Mouse (Mus musculus): ENCODE measurements around the gene Ntn1.
A peak's percentile ranks its signal among the peaks of the same experiment; 100 is the strongest.

Ntn1 gene

DNA sequence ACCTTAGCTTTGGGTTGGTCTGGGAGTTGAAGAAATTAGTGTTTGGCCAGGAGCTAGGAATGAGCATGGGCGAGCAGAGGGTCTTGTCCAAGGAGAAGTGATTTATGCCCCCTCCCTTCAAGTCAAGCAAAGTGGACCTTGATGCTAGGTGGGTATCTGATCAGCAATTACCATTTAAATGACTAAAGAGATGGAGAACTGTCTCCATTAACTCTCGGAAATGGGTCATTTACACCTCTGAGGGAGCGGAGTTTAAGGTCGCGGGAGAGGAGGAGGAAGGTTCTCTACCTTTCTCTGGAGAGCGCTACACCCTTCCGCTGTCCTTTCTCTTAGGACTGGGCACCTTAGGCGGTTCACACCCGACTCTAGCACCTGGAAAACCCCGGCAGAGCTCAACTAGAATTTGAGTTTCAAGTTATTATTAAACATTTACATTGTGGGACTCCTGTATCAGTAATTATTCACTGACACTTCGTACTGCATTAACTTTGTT, at the start of gene Ntn1:
Gene Ntn1 (minus strand): TSS at position 97 of the 493 bp plus-strand sequence.
- no peak for DNase-seq

DNA sequence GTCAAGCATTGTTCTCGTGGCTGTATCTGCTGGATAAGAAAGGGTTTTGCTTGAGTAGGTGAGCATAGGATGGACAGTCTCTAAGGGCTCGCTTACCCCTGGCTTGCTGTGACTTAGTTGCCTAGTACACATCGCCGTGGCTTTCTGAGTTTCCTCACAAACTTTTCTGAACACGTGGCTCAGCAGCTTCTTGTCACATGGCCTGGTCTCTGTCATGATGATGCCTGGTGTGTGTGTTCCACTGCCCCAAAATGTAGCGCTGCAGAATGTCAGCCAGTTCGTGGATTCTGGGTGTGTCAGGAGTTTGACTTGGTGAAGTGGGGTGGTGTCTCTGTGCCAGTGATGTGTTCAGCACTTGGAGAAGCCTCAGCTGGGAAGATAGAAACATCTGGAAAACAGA, 47.7 kb upstream of the Ntn1 start:
- no peak for DNase-seq

DNA sequence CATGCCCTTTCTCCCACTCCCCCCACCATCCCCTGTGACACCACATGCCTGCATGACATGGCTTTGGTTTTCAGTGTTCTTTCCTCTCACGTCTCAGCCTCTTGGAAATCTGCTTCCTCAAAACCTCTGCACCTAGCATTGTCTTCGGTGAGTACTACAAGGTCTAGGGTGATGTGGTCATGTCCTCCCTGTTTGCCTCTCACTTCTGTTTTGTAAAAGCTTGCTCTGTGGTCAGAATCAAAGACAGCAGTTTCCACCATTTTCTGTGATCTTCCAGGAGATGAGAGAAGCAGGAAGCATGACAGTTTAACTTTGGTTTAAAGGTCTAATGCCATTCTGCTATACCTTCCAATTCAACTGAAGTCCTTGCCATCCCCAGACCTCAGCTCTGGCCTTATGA, 46.6 kb upstream of the Ntn1 start:
- no peak for DNase-seq

DNA sequence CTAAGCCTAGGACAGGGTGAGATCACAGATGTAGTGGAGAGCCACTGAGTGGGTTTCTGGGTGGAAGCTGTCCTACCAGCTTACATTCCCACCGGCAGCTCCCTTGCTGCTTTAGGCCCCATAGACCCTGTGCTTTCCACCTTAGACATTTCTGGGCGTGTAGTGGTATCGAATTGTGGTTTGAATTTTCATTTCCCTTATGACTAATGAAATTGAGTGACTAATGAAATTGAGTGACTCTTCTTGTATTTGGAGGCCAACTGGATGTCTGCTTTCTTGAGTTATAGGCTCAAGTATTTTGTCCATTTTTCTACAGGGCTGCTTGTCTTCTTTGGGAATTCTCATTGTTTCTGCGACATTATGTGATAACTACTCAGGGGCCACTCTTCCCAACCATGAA, 45.9 kb upstream of the Ntn1 start:
- no peak for DNase-seq

DNA sequence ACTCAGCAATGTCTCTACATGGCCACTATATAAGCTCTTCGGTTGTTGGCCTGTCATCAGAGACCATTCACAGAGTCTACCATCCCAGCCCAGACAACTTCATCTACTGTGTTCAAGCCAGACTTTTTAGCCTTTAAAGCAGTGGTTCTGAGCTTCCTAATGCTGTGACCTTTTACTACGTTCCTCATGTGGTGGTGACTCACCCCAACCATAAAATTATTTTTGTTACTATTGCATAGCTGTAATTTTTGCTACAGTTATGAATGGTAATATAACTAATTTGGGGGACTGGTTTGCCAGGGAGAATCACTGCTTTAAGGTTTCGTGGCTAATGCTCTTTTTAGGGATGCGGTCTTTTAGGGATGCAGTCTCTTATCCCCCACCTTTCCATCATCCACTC, 45.3 kb upstream of the Ntn1 start:
- DNase-seq: no peak

DNA sequence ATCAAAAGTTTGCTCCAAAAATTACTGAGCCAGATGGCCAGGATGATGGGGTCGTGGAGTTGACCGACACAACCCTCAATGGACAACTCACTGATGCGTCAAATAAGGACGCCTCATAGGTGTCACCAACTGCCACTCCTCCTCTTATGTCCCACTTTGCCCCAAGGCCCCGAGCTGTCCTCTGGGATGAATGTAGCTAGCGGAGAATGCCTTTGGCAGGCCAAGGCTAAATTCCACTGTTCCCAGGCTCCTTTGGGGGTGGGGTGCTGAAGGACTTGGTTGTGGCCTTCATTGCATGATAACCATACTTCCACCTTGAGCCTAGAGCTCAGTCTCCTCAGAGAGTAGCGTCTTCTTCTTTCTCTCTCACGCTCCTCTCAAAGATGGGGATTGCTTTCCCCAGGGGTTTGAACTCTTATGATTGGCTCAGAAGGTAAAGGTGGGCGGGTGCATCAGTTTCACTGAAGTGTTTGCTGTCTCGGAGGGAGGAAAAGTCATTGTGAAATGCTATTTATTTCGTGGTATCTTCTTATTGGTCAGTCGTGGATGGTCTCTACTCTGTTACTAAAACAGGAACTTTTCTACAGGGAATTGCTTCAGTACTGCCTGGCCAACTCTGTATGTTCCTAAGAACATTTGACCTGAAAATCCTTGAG, 42.5 kb upstream of the Ntn1 start:
- no peak for DNase-seq

DNA sequence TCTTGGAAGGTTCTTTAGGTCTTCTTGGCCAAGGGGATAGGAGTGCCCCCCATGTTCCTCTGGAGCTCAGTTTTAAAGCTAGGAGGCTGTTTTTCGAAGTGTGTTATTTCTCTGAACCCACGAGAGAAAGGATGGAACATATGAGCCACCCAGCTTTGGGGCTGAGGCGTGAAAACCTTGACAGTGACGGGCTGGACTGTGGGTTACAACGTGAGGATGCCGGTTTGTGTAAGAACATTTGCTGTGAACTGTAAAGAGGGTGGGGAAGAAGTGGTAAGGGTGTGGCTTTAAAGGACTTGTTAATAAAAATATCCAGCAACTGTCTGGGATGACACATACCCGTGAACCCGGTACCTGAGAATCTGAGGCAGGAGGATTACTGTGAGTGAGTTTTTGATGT, 41.7 kb upstream of the Ntn1 start:
- DNase-seq: no peak

DNA sequence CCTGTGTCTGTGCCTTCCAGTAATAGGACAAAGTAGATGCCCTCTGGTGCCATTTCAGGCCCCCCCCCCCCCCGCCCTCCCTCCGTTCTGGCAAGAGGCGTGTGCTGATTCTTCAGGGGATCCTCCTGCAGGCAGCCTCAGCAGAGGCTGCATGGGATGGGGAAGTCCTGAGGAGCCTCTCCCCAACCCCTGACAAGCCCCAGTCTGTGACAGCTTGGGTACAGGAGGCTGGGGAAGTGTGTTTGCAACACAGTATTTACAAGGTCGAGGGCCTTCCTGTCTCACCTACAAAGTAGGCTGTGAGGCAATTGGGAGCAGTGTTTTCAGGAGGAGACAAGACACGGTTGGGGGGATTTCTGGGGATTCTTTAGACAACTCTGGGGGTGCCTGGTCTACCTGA, 40.3 kb upstream of the Ntn1 start:
- no peak for DNase-seq

DNA sequence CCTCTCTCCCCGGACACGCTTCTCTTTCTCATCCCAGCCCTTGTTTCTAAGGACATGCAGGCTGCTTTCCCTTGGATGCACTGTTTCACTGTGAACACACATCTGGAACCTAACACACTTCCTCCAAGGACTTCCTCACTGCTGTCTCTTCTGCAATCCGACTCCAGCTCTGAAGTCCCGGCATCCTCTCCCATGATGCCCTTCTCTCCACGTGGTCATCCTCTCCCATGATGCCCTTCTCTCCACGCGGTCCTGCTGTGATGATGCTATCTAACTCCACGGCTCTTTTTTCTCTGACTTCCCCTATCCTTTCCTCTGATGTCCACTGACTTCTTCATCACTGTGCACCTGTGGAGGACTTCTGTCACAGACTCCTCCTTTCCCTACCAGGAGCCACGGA, 39.5 kb upstream of the Ntn1 start:
- DNase-seq: no peak

DNA sequence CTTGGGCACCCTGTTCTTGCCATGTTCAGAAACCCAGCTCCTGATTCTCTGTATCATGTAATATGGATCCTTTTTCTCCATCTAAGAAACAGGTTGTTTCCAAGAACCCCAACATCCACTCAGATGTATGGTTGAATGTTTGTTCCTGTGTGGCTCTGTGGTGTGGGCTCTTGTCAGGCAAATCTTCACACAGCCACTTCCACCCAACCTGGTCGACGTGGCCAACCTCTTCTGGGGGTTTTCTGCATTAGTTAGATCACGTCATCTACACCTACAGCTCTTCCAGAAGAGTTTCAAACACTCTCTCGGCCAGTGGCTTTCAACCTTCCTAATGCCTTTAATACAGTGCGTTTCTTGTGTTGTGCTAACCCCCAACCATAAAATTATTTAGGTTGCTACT, 35.8 kb upstream of the Ntn1 start:
- no peak for DNase-seq

DNA sequence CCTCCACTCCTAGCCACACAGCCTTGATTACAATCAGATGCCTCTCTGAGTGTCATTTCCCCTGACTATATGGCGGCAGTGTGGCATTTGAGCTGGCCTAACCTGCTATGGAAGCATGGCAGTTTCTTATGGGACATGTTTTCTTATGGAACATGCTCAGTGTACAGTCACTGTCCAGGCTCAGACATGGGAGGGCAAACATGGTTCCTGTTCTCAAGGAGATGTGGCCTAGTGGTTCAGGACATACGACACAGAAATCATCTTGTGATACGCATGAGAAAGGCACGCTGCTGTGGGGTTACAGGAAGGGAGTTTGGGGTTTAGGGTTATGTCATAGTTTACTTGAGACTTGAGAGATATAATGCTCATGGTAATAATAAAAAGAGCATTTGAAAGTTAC, 35.0 kb upstream of the Ntn1 start:
- DNase-seq: no peak

DNA sequence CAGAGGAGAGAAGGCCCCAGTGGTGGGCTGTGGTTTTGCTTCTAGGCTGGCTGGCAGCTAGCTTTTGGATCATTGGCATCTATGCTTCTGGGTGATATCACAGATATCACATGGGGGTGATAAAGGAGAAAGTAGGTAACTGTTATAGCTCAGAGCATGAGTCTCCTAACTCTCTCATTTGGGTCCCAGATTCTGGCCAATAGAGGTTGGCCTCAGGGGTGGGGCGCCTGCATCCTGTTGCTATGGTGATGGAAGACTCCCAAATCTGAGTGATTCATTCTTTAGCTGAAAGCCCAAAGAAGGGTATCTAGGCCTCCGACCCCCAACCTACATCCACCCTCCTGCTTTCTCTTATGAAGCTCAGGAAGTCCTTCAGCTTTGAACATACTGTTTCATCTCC, 34.1 kb upstream of the Ntn1 start:
- DNase-seq: no peak

DNA sequence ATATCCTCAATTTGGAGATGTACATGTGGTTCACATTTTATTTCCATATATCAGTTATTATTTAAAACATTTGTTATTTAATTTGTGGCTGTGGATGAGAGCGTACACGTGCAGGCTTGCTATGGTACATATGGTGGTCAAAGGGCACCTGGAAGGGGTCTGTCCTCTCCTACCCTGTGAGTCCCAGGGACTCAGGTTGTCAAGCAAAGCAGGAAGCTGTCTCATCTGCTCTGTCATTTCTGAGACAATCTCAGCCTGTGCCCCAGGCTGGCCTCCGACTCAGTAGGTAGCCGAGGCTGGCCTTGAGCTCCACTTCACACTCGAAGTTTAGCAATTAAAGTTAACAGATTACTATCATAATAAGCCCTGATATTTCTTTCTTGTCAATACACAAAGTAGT, 32.9 kb upstream of the Ntn1 start:
- DNase-seq: no peak

DNA sequence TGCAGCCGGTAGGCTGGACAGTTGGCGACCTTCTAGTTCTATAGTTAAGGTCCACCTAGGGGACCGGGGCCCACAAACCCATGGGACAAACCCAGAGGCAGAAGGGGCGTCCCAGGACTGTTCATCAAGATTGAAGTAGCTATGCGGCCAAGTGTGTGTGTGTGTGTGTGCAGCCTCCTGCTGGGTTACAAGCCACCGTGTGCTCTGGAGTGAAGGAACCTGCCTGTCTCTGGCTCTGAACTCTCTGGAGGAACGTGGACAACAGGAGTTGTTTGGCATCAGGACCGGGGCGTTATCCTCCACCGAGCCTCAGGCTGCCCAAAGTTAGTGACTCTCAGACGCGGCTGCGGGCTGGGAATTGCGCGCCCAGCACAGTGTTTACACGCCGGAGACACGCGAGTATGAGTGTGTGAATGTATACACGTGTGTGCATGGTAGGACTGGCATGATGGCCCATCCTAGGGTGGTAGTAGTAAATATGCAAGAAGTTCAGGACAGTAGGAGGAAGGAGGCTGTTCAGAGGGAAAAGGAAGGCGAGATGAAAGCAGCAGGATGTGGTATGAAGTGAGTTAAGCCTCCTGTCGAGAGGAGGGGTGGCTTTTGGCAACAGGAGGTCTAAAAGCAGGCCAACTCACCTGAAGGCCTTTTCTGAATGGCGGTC, 31.9 kb upstream of the Ntn1 start:
- DNase-seq: no peak

DNA sequence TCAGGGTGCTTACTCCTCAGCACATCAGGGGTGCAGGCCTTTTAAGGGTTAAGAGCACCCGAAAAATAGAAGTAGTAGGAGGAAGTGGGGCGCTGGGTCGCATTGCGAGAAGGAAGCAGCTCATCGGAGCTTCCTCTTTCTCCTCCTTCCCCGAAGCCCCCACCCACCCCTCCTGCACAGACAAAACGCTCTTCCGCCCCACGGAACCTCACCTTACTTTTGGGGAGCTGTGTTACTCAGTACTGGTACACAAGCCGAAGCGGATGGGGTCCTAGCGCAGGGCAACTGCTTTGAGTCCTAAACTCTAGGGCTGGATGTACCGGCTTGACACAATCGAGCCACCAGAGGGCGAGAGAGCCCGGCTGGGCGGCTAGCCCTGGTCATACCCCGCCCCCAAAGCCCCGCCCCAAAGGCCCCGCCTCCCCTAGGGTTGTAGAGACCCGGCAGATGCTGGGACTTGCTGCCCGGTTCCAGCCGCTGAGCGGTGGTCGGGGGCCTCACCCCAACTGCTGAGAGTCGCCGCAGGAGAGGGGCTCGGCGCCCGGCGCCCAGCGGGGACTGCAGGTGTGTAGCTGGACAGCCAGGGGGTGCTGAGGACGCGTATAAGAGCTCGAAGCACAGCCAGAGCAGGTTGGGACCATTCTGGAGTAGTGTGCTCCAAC, 31.2 kb upstream of the Ntn1 start, which contains the start of gene Pik3r5:
Gene Pik3r5 (plus strand): TSS at position 423 of the 662 bp plus-strand sequence.
- peak; percentile 43 to 67 for DNase-seq

DNA sequence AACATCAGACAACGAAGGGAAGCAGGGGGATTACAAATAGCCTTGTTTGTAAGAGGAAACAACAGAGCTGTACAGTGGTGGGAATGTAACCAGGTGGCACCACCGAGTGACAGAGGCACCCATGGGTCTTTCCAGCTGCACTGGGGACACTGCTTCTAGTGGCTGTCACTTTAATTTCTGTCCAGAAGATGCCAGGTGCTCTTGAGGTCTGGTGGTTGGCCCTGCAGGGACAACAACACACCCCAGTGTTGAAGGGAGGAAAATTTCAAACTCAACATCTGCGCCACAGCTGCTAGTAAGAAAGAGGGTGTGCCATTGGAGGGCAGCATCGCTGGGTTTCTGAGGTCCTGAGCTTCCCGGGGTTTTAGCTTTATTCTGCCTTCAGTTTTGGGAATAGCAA, 30.0 kb upstream of the Ntn1 start:
- no peak for DNase-seq

DNA sequence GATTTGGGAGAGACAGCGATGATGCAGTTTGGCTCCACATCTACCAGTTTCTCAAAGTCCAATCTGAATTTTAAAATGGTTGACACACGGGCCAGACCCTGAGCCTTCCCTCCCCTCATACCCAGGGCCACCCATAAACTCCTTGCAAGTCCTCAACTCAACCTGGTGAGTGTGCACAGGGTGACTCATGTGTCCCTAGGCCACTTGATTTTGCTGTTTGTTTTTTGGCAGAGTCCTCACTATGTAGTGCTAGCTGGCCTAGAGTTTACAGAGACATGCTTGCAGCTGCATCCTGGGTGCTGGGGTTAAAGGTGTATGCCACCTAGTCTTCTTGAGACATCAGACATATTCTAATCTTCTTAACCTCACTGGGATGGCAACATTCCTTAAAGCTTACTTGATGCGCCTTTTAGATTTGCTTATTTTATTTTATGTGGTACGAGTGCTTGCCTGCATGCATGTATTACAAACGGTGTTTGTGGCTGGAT, 26.5 kb upstream of the Ntn1 start:
- no peak for DNase-seq

DNA sequence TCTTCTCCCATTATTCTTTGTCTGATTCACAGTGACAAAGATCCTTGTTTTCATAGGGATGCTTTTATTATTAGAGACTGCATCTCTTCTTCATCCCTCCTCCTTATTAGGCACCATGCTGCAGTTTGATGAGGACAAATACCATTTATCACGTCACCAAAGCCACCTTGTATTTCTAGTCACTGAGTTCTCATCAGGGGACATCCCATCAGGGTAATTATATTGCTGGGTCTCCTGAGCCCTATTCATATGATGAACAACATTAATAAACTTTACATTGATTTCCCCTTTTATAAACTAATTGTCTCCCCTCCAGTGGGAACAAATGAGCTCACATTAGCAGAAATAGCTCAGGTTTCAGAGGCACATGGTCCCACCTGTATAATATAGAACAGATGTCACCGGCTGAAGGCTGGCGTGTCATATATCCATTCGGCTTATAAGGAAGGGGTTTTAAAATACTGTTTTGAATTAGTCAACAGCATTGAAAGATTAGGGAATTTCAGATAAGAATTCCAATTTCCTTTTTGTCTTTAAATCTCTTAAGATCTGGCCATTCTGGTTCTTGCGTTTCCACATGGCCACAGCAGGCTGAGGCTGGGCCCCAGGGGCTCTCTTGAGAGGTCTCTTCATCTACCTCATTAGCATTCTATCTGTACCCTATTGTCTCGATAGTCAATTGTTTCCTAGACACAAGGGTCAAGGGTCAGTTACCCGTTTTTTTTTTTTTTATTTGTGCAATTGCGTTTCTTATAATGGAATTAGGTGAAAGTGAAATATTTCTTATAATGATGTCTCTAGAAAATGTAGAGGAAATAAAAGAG, 25.1 kb upstream of the Ntn1 start:
- no peak for DNase-seq

DNA sequence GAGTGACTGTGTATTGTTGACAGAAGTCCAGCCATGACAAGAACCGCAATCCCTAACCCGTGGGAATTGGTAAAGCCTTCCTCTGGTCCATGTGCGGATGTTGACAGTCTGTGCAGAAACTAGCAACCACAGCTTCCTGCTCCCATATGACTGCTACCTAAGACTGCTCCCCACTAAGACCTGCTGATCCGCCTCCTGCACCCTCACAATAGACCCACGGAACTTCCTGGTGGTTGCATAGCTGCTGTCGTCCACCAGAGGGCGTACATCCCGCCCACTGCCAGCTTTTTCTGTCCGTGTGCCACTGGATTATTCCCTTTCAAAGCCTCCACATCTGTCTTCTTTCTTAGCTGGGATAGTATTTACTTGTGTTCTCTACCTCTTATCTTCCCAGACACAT, 17.2 kb upstream of the Ntn1 start:
- peak in 1 of 2 experiments; percentile 36 for DNase-seq

DNA sequence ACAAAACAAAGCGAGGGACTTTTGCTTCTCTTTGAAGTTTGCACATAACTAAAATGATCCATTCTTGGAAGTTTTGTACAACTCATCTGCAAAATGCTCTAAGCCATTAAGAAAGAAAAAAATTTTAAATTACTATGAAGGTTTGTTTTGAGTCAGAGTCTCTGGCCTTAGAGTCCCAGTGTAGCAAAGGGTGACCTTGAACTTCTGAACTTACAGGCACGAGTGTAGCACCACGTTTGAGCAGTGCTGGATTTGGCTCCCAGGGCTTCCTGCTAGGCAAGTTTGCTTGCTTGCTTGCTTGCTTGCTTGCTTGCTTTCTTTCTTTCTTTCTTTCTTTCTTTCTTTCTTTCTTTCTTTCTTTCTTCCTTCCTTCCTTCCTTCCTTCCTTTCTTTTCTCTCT, 16.4 kb upstream of the Ntn1 start:
- DNase-seq: no peak

DNA sequence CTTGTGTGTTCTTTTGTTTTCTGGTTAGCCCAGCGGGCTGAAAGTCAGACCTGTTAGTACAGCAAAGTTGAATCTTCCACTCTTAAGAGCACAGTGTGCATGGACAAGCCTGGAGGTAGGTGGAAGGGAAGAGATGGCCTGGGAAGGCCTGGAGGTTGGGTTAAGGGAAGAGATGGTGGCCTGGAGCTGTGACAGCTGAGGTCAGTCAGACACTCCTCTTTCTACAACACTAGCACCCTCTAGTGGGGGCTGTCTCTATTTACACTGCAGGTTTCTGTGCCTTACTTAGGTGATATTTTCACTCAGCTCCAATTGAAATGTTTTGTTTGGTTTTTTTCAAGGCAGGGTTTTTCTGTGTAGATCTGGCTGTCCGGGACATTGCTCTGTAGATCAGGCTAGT, 7.5 kb upstream of the Ntn1 start:
- DNase-seq: peak; percentile 70 to 87

DNA sequence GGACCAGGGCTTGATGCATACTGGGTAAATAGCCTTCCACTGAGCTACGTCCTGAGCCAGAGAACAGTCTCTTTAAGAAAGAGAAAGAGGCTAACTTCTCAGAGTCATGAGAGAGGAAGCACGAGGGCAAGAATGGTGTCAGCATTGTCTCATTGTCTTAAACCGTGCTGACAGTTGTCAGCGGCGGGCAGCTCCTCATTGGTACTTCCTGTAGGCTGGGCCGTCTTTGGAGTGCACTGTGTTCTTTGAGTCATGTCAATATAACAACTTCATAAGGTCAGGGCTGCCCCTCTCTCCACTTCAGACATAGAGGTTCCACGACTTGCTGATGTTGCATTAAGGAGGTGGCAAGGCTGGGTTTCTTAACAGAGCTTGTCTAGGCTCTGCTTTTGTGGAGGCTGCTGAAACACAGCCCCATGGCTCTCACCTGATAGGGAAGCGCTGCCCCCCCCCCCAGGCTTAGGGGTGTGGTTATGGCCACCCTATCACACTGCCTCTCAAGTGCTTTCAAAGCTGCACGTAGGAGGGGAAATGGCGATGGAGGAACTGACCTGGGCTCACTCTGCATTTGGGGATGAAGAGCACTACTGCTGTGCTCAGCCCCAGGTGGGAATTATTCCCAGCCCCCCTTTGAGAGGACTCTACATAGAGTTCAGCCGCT, 6.8 kb upstream of the Ntn1 start:
- DNase-seq: no peak

DNA sequence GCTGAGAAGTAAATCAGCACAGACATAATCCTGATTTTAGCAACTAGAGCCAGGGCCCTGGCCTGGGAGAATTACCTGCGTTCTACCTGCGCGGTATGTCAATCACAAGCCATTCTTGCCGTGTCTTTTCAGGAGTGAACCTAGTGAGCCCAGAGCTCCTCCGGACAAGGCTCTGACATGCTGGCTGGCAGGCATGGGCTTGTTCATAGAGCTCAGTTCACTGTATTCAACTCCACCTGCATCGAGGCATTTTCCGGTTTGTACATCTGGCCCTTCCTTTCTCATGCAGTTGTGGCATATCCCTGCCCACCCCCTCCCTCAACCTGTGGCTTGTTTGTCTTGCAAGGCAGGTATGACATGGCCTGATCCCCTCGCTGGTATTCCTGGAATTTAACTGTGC, 5.0 kb upstream of the Ntn1 start:
- DNase-seq: no peak

Data from cerebellum, postnatal 25 days (tissue).